Mouse (Mus musculus): ENCODE results near the gene Rpl32. TPM values are rescaled to one million over a fixed set of nuclear protein-coding genes. Genes with fewer than 3 reads are reported as not detected.
A peak's percentile ranks its signal among the peaks of the same experiment; 100 is the strongest.

Gene Rpl32
- polyA plus RNA-seq, 1 experiment from 2014 or later: 1,354 TPM

DNA sequence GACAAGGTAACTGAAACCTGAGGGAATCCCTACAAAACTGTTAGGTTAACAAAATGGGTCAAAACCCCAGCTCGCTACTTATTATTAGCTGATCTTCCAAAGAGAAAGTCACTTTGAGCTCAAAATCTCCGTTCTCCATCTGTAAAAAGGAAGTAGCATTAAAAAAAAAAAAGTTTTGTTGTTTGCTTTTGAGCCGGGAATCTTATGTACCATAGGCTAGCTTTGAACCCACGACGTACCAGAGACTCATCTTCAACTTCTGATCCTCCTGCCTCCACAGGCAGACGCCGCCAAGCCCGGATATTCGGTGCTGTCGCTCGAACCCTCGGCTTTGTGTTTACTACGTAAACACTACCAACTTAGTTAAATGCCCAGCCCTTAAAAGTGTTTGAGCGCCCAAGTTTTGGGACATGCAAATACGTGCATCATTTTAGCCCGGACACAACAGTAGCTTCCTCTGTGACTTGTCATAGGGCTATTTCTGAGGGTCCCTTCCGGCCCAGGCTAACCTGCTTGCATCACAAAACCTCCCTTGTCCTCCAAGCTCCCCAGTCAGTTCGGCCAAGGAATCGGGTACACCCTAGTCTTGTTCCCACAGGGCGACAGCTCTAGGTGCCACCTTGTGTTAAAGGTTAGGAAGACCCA, 44.0 kb upstream of the Rpl32 start:
- no peak for TF ChIP-seq CTCF (IDR thresholded peaks at IDR 0.05; ENCODE audit: low read depth)
- TF ChIP-seq EP300 (IDR thresholded peaks at IDR 0.05; ENCODE audit: low read depth): no peak
- H3K4me2 ChIP-seq (ENCODE audit: low read depth, low read length): peak overlapping the region; percentile 90
- no peaks in the 10 kb centered on the region for H3K9me3 ChIP-seq (ENCODE audit: low read length)
- H3K36me3 ChIP-seq (replicated peaks; ENCODE audit: insufficient read depth, low read length): peaks cover 8% of the 10 kb centered on the region
- peak overlapping the region; percentile 67 for H3K4me3 ChIP-seq (ENCODE audit: low read depth, low read length)
- 4% methylated on average over 20 of the region's 20 CpGs for WGBS (ENCODE audit: insufficient replicate concordance)
- peaks cover 24% of the 10 kb centered on the region for H3K4me1 ChIP-seq (ENCODE audit: insufficient read depth)
- peak overlapping the region; percentile 97 for H3K27ac ChIP-seq (ENCODE audit: low read depth)
- ATAC-seq (no peak), DNase-seq (no peak)
- no peaks in the 10 kb centered on the region for H3K27me3 ChIP-seq (ENCODE audit: insufficient read depth, low read length)
- peak overlapping the region; percentile 77 for H3K9ac ChIP-seq (replicated peaks)

DNA sequence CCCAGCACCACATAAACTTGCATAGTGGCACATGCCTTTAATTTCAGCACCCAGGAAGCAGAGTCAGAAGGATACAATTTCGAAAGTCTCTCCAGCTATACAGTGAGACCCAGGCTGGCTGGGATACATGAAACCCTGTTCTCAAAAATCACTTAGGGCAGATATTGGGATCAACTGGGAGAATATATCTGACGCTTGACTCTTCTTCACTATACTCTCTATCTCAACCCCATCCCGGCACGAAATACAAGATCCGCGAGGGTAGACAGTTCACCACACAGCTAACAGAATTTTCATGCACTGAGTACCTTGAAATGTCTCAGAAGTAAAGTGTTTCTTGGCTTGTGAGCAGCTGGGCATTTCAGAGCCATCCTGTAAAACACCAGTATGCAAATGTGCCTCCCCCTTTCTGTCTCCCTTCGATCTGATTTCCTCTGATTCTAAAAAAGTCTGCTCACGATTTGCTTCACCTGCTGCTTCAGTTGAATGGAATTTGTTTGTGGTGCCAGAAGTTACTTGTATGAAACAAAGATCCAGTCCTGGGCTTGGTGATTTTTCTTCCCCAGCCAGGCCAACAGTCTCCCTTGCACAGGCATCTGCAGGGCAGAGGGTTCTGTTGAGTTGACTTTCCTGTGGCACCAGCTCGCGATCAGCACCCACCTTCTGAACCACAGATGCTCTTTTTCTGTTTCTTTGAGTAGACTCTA, 40.2 kb upstream of the Rpl32 start:
- TF ChIP-seq CTCF (IDR thresholded peaks at IDR 0.05; ENCODE audit: low read depth) (no peak), EP300 (IDR thresholded peaks at IDR 0.05; ENCODE audit: low read depth) (no peak)
- Histone ChIP-seq H3K27me3 (ENCODE audit: insufficient read depth, low read length) (no peaks in the 10 kb centered on the region), H3K4me2 (ENCODE audit: low read depth, low read length) (0 out of 2 replicates have a peak overlapping the region, but pooled peaks have one; percentile 14), H3K36me3 (replicated peaks; ENCODE audit: insufficient read depth, low read length) (peaks cover 20% of the 10 kb centered on the region), H3K9me3 (ENCODE audit: low read length) (no peaks in the 10 kb centered on the region), H3K4me1 (ENCODE audit: insufficient read depth) (peaks cover 25% of the 10 kb centered on the region), H3K9ac (replicated peaks) (no peak overlapping the region), H3K27ac (ENCODE audit: low read depth) (peak overlapping the region; percentile 55), H3K4me3 (ENCODE audit: low read depth, low read length) (no peak overlapping the region)
- 76% methylated on average over 10 of the region's 10 CpGs for WGBS (ENCODE audit: insufficient replicate concordance)
- ATAC-seq (no peak), DNase-seq (no peak)

GRCm38 (mm10) chr6:115846640-115847411, 38.3 kb upstream of the Rpl32 start:
- ATAC-seq (peak; percentile 74), DNase-seq (peak; percentile 71)
- Histone ChIP-seq H3K9me3 (ENCODE audit: low read length) (no peaks in the 10 kb centered on the region), H3K4me2 (ENCODE audit: low read depth, low read length) (no peak overlapping the region), H3K36me3 (replicated peaks; ENCODE audit: insufficient read depth, low read length) (peaks cover 30% of the 10 kb centered on the region), H3K4me3 (ENCODE audit: low read depth, low read length) (no peak overlapping the region), H3K9ac (replicated peaks) (no peak overlapping the region), H3K27ac (ENCODE audit: low read depth) (no peak overlapping the region), H3K27me3 (ENCODE audit: insufficient read depth, low read length) (no peaks in the 10 kb centered on the region), H3K4me1 (ENCODE audit: insufficient read depth) (peaks cover 13% of the 10 kb centered on the region)
- TF ChIP-seq CTCF (IDR thresholded peaks at IDR 0.05; ENCODE audit: low read depth): peak; percentile 81
- TF ChIP-seq EP300 (IDR thresholded peaks at IDR 0.05; ENCODE audit: low read depth): no peak
- 25% methylated on average over 7 of the region's 8 CpGs for WGBS (ENCODE audit: insufficient replicate concordance)

DNA sequence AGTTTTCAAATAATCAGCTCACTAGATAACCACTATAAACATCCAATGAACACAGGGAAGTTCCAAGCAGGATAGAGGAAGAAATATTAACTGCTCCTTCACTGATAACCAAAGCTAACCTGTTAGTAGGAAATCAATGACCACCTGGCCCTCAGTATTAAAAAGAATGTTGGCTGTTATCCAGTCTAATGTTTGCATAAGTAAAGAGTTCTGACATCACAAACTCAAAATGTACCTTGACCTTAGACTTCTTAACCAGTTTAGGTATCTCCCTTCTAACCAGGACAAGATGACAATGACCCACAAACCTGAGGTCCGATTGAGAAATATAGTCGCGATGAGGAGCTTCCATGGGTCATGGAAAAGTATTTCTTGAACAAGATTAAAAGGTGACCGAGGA, 36.5 kb upstream of the Rpl32 start:
- Histone ChIP-seq H3K4me2 (ENCODE audit: low read depth, low read length) (no peak overlapping the region), H3K9ac (replicated peaks) (no peak overlapping the region), H3K27ac (ENCODE audit: low read depth) (no peak overlapping the region), H3K4me3 (ENCODE audit: low read depth, low read length) (no peak overlapping the region), H3K9me3 (ENCODE audit: low read length) (no peaks in the 10 kb centered on the region), H3K27me3 (ENCODE audit: insufficient read depth, low read length) (no peaks in the 10 kb centered on the region), H3K4me1 (ENCODE audit: insufficient read depth) (peaks cover 12% of the 10 kb centered on the region), H3K36me3 (replicated peaks; ENCODE audit: insufficient read depth, low read length) (peaks cover 28% of the 10 kb centered on the region)
- peak; percentile 57; the same call in 1 of the 2 replicates for ATAC-seq
- no peak for DNase-seq
- TF ChIP-seq EP300 (IDR thresholded peaks at IDR 0.05; ENCODE audit: low read depth) (no peak), CTCF (IDR thresholded peaks at IDR 0.05; ENCODE audit: low read depth) (no peak)
- 77% methylated on average over 4 of the region's 4 CpGs for WGBS (ENCODE audit: insufficient replicate concordance)

DNA sequence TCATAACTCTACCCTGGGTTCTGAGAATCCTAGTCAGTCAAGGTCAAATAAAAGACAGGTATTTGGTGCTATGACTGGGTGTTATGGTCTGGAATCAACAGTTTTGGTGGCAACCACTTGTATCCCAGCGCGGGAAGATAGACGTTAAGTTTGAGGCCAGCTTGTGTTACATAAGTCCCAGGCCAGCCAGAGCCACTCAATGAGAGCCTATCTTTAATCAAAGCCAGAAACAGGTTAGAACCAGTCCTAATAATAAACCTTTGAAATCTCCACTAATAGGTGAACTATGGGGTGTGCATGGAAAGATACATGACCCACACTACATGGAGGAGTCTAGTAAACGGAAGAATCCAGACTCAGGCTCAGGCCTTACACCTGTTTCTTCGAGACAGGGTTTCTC, 30.2 kb upstream of the Rpl32 start:
- H3K27me3 ChIP-seq (ENCODE audit: insufficient read depth, low read length): no peaks in the 10 kb centered on the region
- no peak overlapping the region for H3K27ac ChIP-seq (ENCODE audit: low read depth)
- DNase-seq: no peak
- H3K4me2 ChIP-seq (ENCODE audit: low read depth, low read length): peak overlapping the region; percentile 66
- H3K4me3 ChIP-seq (ENCODE audit: low read depth, low read length): peak overlapping the region; percentile 11; the same call in 1 of the 2 replicates
- 0 out of 2 replicates have a peak, but pooled peaks have one; percentile 17 for ATAC-seq
- no peak for TF ChIP-seq EP300 (IDR thresholded peaks at IDR 0.05; ENCODE audit: low read depth)
- no peak for TF ChIP-seq CTCF (IDR thresholded peaks at IDR 0.05; ENCODE audit: low read depth)
- 75% methylated on average over 5 of the region's 5 CpGs for WGBS (ENCODE audit: insufficient replicate concordance)
- H3K4me1 ChIP-seq (ENCODE audit: insufficient read depth): peaks cover 11% of the 10 kb centered on the region; the same call in 1 of the 2 replicates
- H3K9ac ChIP-seq (replicated peaks): no peak overlapping the region
- H3K36me3 ChIP-seq (replicated peaks; ENCODE audit: insufficient read depth, low read length): peaks cover 13% of the 10 kb centered on the region
- no peaks in the 10 kb centered on the region for H3K9me3 ChIP-seq (ENCODE audit: low read length)

- 3% methylated on average over 19 of the region's 19 CpGs for WGBS (ENCODE audit: insufficient replicate concordance)
- no peaks in the 10 kb centered on the region for H3K27me3 ChIP-seq (ENCODE audit: insufficient read depth, low read length)
- H3K9me3 ChIP-seq (ENCODE audit: low read length): no peaks in the 10 kb centered on the region
Observed at GRCm38 (mm10) chr6:115838161-115838597, 29.6 kb upstream of the Rpl32 start, which contains the start of gene Efcab12. Efcab12 (minus strand) TSS chr6:115838412.

More at GRCm38 (mm10) chr6:115838161-115838597, 29.6 kb upstream of the Rpl32 start, which contains the start of gene Efcab12:
- Histone ChIP-seq H3K9ac (replicated peaks) (no peak within 1 kb of the TSS), H3K4me1 (ENCODE audit: insufficient read depth) (peaks cover 11% of the 10 kb centered on the region; the same call in 1 of the 2 replicates), H3K27ac (ENCODE audit: low read depth) (no peak within 1 kb of the TSS), H3K36me3 (replicated peaks; ENCODE audit: insufficient read depth, low read length) (peaks cover 10% of the 10 kb centered on the region), H3K4me3 (ENCODE audit: low read depth, low read length) (peak within 1 kb of the TSS; percentile 11), H3K4me2 (ENCODE audit: low read depth, low read length) (peak within 1 kb of the TSS; percentile 66)
- TF ChIP-seq EP300 (IDR thresholded peaks at IDR 0.05; ENCODE audit: low read depth) (no peak), CTCF (IDR thresholded peaks at IDR 0.05; ENCODE audit: low read depth) (0 out of 2 replicates have a peak, but pooled peaks have one; percentile 1)
- DNase-seq (peak; percentile 65), ATAC-seq (peak; percentile 91)

Measured in liver, postnatal 0 days (tissue).